Mouse (Mus musculus) forebrain, embryonic 13.5 days (tissue): ENCODE results near the gene Olfr801. TPM values are rescaled to one million over a fixed set of nuclear protein-coding genes. Genes with fewer than 3 reads are reported as not detected.

Source experiments
- ATAC-seq: fragments of 200-750 bp; cut with Nextera tagmentation; 2 replicates; pipeline ENCODE4 v1.8.0; 2017
- H3K27ac ChIP-seq: fragments of 300-500 bp; sonication (generic); 2 replicates; pipeline ENCODE4 v1.5.1; 2015; ENCODE audit warnings: inconsistent platforms, mild to moderate bottlenecking, moderate library complexity
- H3K27me3 ChIP-seq: fragments of 300-500 bp; sonication (generic); 2 replicates; pipeline ENCODE4 v1.6.1; 2015; ENCODE audit warnings: mild to moderate bottlenecking, inconsistent platforms
- H3K36me3 ChIP-seq: fragments of 300-500 bp; sonication (generic); 2 replicates; pipeline ENCODE4 v1.6.1; 2015; ENCODE audit warnings: mild to moderate bottlenecking, inconsistent platforms; ENCODE audit not compliant: poor library complexity, severe bottlenecking
- H3K4me1 ChIP-seq: fragments of 300-500 bp; sonication (generic); 2 replicates; pipeline ENCODE4 v1.6.1; 2015; ENCODE audit warnings: inconsistent platforms
- H3K4me2 ChIP-seq: fragments of 300-500 bp; sonication (generic); 2 replicates; pipeline ENCODE4 v1.6.1; 2015; ENCODE audit warnings: inconsistent platforms, mild to moderate bottlenecking, moderate library complexity
- H3K4me3 ChIP-seq: fragments of 300-500 bp; sonication (generic); 2 replicates; pipeline ENCODE4 v1.5.1; 2015; ENCODE audit warnings: mild to moderate bottlenecking, inconsistent platforms
- H3K9ac ChIP-seq: fragments of 300-500 bp; sonication (generic); 2 replicates; pipeline ENCODE4 v1.6.1; 2015; ENCODE audit warnings: mild to moderate bottlenecking, inconsistent platforms
- H3K9me3 ChIP-seq: fragments of 300-500 bp; sonication (generic); replicated peaks from 2 replicates; pipeline ENCODE4 v1.6.1; 2016; ENCODE audit warnings: inconsistent platforms
- WGBS: fragments of 180-500 bp; shearing (Covaris S2); methylation state at CpG from one replicate; pipeline ENCODE4 v1.1.7; 2015; 5-methylcytosine and 5-hydroxymethylcytosine counted together
- polyA plus RNA-seq: library from polyadenylated mRNA; unstranded; fragments of >200 nt; fragmentation: Nextera tagmentation; extraction: Ambion mirVana; gene quantifications from 2 replicates; pipeline ENCODE4 v1.2.1, GENCODE M21; 2015

Gene Olfr801
- not detected in 2 replicates for polyA plus RNA-seq

DNA sequence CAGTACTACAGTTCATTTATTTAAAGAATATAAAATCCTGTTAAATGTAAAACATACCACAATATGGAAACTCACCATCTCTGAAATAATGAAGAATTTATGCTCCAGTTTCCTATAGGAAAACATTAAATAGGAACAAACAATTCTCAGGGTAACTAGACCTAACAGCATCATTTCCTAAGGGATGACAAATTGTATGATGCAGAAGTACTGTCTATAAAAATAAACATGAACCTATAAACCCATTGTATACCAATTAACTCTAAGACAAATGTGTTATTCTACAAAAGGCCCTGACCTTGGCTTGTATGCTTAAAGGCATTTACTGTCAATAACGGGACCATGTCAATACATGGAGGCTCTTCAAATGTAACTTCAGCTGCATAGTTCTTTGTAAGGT, at the start of gene Olfr801:
TSS of gene Olfr801 (minus strand) at position 101 of the 400 bp plus-strand sequence.
- Histone ChIP-seq H3K9ac (no peak within 1 kb of the TSS), H3K36me3 (no peaks in the 10 kb centered on the region), H3K4me3 (no peak within 1 kb of the TSS), H3K4me2 (no peak within 1 kb of the TSS), H3K9me3 (no peaks in the 10 kb centered on the region), H3K4me1 (no peaks in the 10 kb centered on the region), H3K27ac (no peak within 1 kb of the TSS), H3K27me3 (no peaks in the 10 kb centered on the region)
- 83% methylated on average over 1 of the region's 1 CpGs for WGBS
- ATAC-seq, result no peak

GRCm38 (mm10) chr10:129702910-129703309, 29.2 kb upstream of the Olfr801 start, which contains the start of gene Olfr804:
Gene Olfr804, plus strand, starts transcription at chr10:129703210.
- no peaks in the 10 kb centered on the region for H3K27me3 ChIP-seq
- H3K9me3 ChIP-seq, result no peaks in the 10 kb centered on the region
- no peak for ATAC-seq
- H3K36me3 ChIP-seq, result no peaks in the 10 kb centered on the region
- H3K4me1 ChIP-seq, result no peaks in the 10 kb centered on the region
- no peak within 1 kb of the TSS for H3K27ac ChIP-seq
- H3K9ac ChIP-seq, result no peak within 1 kb of the TSS
- H3K4me2 ChIP-seq, result no peak within 1 kb of the TSS
- H3K4me3 ChIP-seq, result no peak within 1 kb of the TSS

GRCm38 (mm10) chr10:129694186-129694585, 20.5 kb upstream of the Olfr801 start, which contains the start of gene Olfr803:
Gene Olfr803, minus strand, starts transcription at chr10:129694286.
- Histone ChIP-seq H3K9me3 (no peaks in the 10 kb centered on the region), H3K36me3 (no peaks in the 10 kb centered on the region), H3K4me1 (no peaks in the 10 kb centered on the region), H3K27me3 (no peaks in the 10 kb centered on the region), H3K4me2 (no peak within 1 kb of the TSS), H3K4me3 (no peak within 1 kb of the TSS), H3K27ac (no peak within 1 kb of the TSS), H3K9ac (no peak within 1 kb of the TSS)
- ATAC-seq, result no peak
- 90% methylated on average over 2 of the region's 2 CpGs for WGBS

- no peaks in the 10 kb centered on the region for H3K4me1 ChIP-seq
- 65% methylated on average over 1 of the region's 1 CpGs for WGBS
- H3K9me3 ChIP-seq, result no peaks in the 10 kb centered on the region
- H3K4me2 ChIP-seq, result no peak within 1 kb of the TSS
- H3K9ac ChIP-seq, result no peak within 1 kb of the TSS
- H3K27ac ChIP-seq, result no peak within 1 kb of the TSS
- no peak for ATAC-seq
- H3K36me3 ChIP-seq, result no peaks in the 10 kb centered on the region
- H3K27me3 ChIP-seq, result no peaks in the 10 kb centered on the region
- no peak within 1 kb of the TSS for H3K4me3 ChIP-seq
Observed at GRCm38 (mm10) chr10:129688069-129688468, 14.4 kb upstream of the Olfr801 start, which contains the start of gene Olfr802. Gene Olfr802, minus strand, starts transcription at chr10:129688169.

GRCm38 (mm10) chr10:129657394-129657793, 16.3 kb downstream of the Olfr801 start, which contains the start of gene Olfr800:
Gene Olfr800, plus strand, starts transcription at chr10:129657694.
- no peaks in the 10 kb centered on the region for H3K36me3 ChIP-seq
- no peak within 1 kb of the TSS for H3K27ac ChIP-seq
- no peak within 1 kb of the TSS for H3K4me3 ChIP-seq
- H3K4me1 ChIP-seq, result no peaks in the 10 kb centered on the region
- no peak within 1 kb of the TSS for H3K4me2 ChIP-seq
- H3K9ac ChIP-seq, result no peak within 1 kb of the TSS
- no peaks in the 10 kb centered on the region for H3K27me3 ChIP-seq
- no peaks in the 10 kb centered on the region for H3K9me3 ChIP-seq
- ATAC-seq, result no peak

- no peak overlapping the region for H3K27ac ChIP-seq
- H3K4me2 ChIP-seq, result no peak overlapping the region
- H3K4me1 ChIP-seq, result no peaks in the 10 kb centered on the region
- no peaks in the 10 kb centered on the region for H3K9me3 ChIP-seq
- no peaks in the 10 kb centered on the region for H3K27me3 ChIP-seq
- WGBS, result 89% methylated on average over 1 of the region's 1 CpGs
- H3K9ac ChIP-seq, result no peak overlapping the region
- no peak for ATAC-seq
- H3K4me3 ChIP-seq, result no peak overlapping the region
- H3K36me3 ChIP-seq, result no peaks in the 10 kb centered on the region
Observed at GRCm38 (mm10) chr10:129651763-129652162, 21.9 kb downstream of the Olfr801 start.

- no peaks in the 10 kb centered on the region for H3K36me3 ChIP-seq
- no peak within 1 kb of the TSS for H3K4me3 ChIP-seq
- H3K9ac ChIP-seq, result no peak within 1 kb of the TSS
- no peaks in the 10 kb centered on the region for H3K4me1 ChIP-seq
- H3K4me2 ChIP-seq, result no peak within 1 kb of the TSS
- no peaks in the 10 kb centered on the region for H3K27me3 ChIP-seq
- H3K9me3 ChIP-seq, result no peaks in the 10 kb centered on the region
- H3K27ac ChIP-seq, result no peak within 1 kb of the TSS
- WGBS, result 43% methylated on average over 1 of the region's 1 CpGs
- no peak for ATAC-seq
Observed at GRCm38 (mm10) chr10:129637184-129637583, 36.5 kb downstream of the Olfr801 start, which contains the start of gene Olfr799. Gene Olfr799, plus strand, starts transcription at chr10:129637484.

DNA sequence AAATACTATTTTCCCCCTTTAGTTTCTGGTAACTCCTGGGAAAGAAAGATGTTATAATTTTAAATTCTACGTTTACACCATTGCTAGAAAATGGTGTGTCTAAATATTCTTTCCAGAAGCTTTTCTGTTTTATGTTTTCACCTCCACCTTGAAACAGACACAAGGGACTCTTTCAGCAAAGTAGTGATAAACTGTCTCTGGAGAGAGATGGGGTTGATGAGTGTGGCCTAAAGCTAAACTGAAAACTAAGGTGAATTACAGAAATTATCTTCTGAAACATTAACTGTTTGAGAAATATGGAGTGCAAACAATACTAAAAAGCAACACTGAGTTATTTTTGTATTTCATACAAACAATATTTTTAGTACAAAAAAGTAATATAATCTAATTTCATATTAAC, 45.8 kb downstream of the Olfr801 start, which contains the start of gene Olfr798:
TSS of gene Olfr798 (minus strand) at position 101 of the 400 bp plus-strand sequence.
- no peaks in the 10 kb centered on the region for H3K9me3 ChIP-seq
- no peak for ATAC-seq
- H3K27ac ChIP-seq, result no peak within 1 kb of the TSS
- no peak within 1 kb of the TSS for H3K4me3 ChIP-seq
- H3K4me2 ChIP-seq, result no peak within 1 kb of the TSS
- no peak within 1 kb of the TSS for H3K9ac ChIP-seq
- H3K4me1 ChIP-seq, result no peaks in the 10 kb centered on the region
- H3K27me3 ChIP-seq, result no peaks in the 10 kb centered on the region
- no peaks in the 10 kb centered on the region for H3K36me3 ChIP-seq
- 86% methylated on average over 1 of the region's 1 CpGs for WGBS

DNA sequence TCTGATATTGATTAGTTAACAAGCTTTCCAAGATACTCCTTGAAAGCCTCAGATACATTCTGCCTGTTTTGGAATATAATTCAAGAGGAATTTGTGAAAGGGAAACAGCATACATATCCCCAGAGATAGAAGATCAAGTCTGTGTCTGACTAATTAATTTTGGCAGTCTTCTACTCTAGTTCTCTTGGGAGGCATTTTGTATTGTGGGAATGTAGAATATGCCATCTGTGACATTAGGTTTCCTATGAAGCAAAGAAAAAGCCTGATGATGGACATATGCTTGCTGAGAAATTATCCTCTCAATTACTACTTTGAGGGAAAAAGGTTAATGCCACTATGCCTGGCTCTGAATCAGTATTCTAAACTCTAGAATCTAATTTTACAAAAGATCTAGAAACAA, 50.4 kb downstream of the Olfr801 start:
- ATAC-seq, result no peak
- Histone ChIP-seq H3K9me3 (no peaks in the 10 kb centered on the region), H3K27ac (no peak overlapping the region), H3K4me3 (no peak overlapping the region), H3K4me1 (no peaks in the 10 kb centered on the region), H3K27me3 (no peaks in the 10 kb centered on the region), H3K4me2 (no peak overlapping the region), H3K36me3 (no peaks in the 10 kb centered on the region), H3K9ac (no peak overlapping the region)

- H3K9ac ChIP-seq, result no peak overlapping the region
- no peaks in the 10 kb centered on the region for H3K4me1 ChIP-seq
- ATAC-seq, result 0 out of 2 replicates have a peak, but pooled peaks have one; percentile 21
- no peaks in the 10 kb centered on the region for H3K36me3 ChIP-seq
- WGBS, result 31% methylated on average over 1 of the region's 1 CpGs
- H3K4me3 ChIP-seq, result no peak overlapping the region
- no peak overlapping the region for H3K4me2 ChIP-seq
- H3K27me3 ChIP-seq, result no peaks in the 10 kb centered on the region
- H3K27ac ChIP-seq, result no peak overlapping the region
- H3K9me3 ChIP-seq, result no peaks in the 10 kb centered on the region
Observed at GRCm38 (mm10) chr10:129621724-129622123, 51.9 kb downstream of the Olfr801 start.

Other genes starting within 250 kb of the Olfr801 start
- gene Olfr786, start 246.6 kb downstream of the Olfr801 start, polyA plus RNA-seq, result not detected in 2 replicates
- gene Olfr787, start 212.0 kb downstream of the Olfr801 start, polyA plus RNA-seq, result not detected in 2 replicates
- gene Olfr788, start 202.9 kb downstream of the Olfr801 start, polyA plus RNA-seq, result not detected in 2 replicates
- not detected in 2 replicates for gene Olfr789, start 189.1 kb downstream of the Olfr801 start, polyA plus RNA-seq
- not detected in 2 replicates for gene Olfr790, start 175.4 kb downstream of the Olfr801 start, polyA plus RNA-seq
- not detected in 2 replicates for gene Olfr791, start 152.1 kb downstream of the Olfr801 start, polyA plus RNA-seq
- gene Olfr792, start 134.7 kb downstream of the Olfr801 start, polyA plus RNA-seq, result not detected in 2 replicates
- not detected in 2 replicates for gene Olfr794, start 106.2 kb downstream of the Olfr801 start, polyA plus RNA-seq
- gene Olfr796, start 61.3 kb downstream of the Olfr801 start, polyA plus RNA-seq, result not detected in 2 replicates
- gene Olfr798, start 45.9 kb downstream of the Olfr801 start, polyA plus RNA-seq, result not detected in 2 replicates
- not detected in 2 replicates for gene Olfr799, start 36.4 kb downstream of the Olfr801 start, polyA plus RNA-seq
- gene Olfr800, start 16.2 kb downstream of the Olfr801 start, polyA plus RNA-seq, result not detected in 2 replicates
- not detected in 2 replicates for gene Olfr802, start 14.3 kb upstream of the Olfr801 start, polyA plus RNA-seq
- gene Olfr803, start 20.4 kb upstream of the Olfr801 start, polyA plus RNA-seq, result not detected in 2 replicates
- gene Olfr804, start 29.3 kb upstream of the Olfr801 start, polyA plus RNA-seq, result not detected in 2 replicates
- gene Olfr805, start 55.5 kb upstream of the Olfr801 start, polyA plus RNA-seq, result not detected in 2 replicates
- gene Olfr806, start 68.1 kb upstream of the Olfr801 start, polyA plus RNA-seq, result not detected in 2 replicates
- not detected in 2 replicates for gene Olfr807, start 83.9 kb upstream of the Olfr801 start, polyA plus RNA-seq
- not detected in 2 replicates for gene Olfr808, start 91.6 kb upstream of the Olfr801 start, polyA plus RNA-seq
- gene Olfr809, start 100.8 kb upstream of the Olfr801 start, polyA plus RNA-seq, result not detected in 2 replicates
- gene Olfr810, start 121.1 kb upstream of the Olfr801 start, polyA plus RNA-seq, result not detected in 2 replicates
- gene Olfr811, start 130.5 kb upstream of the Olfr801 start, polyA plus RNA-seq, result not detected in 2 replicates
- not detected in 2 replicates for gene Olfr812, start 172.2 kb upstream of the Olfr801 start, polyA plus RNA-seq
- gene Olfr813, start 181.5 kb upstream of the Olfr801 start, polyA plus RNA-seq, result not detected in 2 replicates
- not detected in 2 replicates for gene Olfr814, start 206.0 kb upstream of the Olfr801 start, polyA plus RNA-seq
- not detected in 2 replicates for gene Olfr815, start 232.0 kb upstream of the Olfr801 start, polyA plus RNA-seq
- not detected in 2 replicates for gene Olfr816, start 241.7 kb upstream of the Olfr801 start, polyA plus RNA-seq